Mouse (Mus musculus) myocyte (in vitro differentiated cells): ENCODE measurements at regions not wholly inside any gene's neighbourhood (a gene's known extent, or its start where the extent isn't known, plus 50 kb on each side); places are given as distances from the start of the nearest gene placed in this dataset.

Source experiments
- REST ChIP-seq: IDR thresholded peaks from one replicate; pipeline ENCODE4 v1.6.1; 2011; ENCODE audit warnings: mild to moderate bottlenecking, control low read depth, moderate library complexity; ENCODE audit not compliant: insufficient read depth, insufficient read length
- USF1 ChIP-seq: IDR thresholded peaks from one replicate; pipeline ENCODE4 v1.6.1; 2011; ENCODE audit warnings: low read depth, mild to moderate bottlenecking, control low read depth, moderate library complexity

- TF ChIP-seq REST (no peak), USF1 (no peak)
These were observed 1553.7 kb upstream of the Slc10a2 start for GRCm38 (mm10) chr8:6658860-6659259.
